Mouse (Mus musculus) testis, adult 2 months (tissue): ENCODE results near the gene Cdh6. TPM values are rescaled to one million over a fixed set of nuclear protein-coding genes. Genes with fewer than 3 reads are reported as not detected.

Experiments
- H3K27ac ChIP-seq: fragments of 200-500 bp; 2 replicates; pipeline ENCODE4 v1.5.1; 2012; ENCODE audit warnings: low read depth, low read length; ENCODE audit not compliant: control insufficient read depth, insufficient read depth
- H3K27me3 ChIP-seq: fragments of 200-500 bp; 2 replicates; pipeline ENCODE4 v1.6.1; 2012; ENCODE audit warnings: mild to moderate bottlenecking, low read length, moderate library complexity; ENCODE audit not compliant: control insufficient read depth, insufficient read depth
- H3K36me3 ChIP-seq: fragments of 200-500 bp; 2 replicates; pipeline ENCODE4 v1.6.1; 2012; ENCODE audit warnings: mild to moderate bottlenecking, low read length; ENCODE audit not compliant: control insufficient read depth, insufficient read depth
- H3K4me1 ChIP-seq: fragments of 200-500 bp; 2 replicates; pipeline ENCODE4 v1.6.1; 2012; ENCODE audit warnings: low read length; ENCODE audit not compliant: control insufficient read depth, insufficient read depth
- H3K4me3 ChIP-seq: fragments of 200-500 bp; 2 replicates; pipeline ENCODE4 v1.5.1; 2012; ENCODE audit warnings: low read depth, mild to moderate bottlenecking, low read length, moderate library complexity, mixed read lengths; ENCODE audit not compliant: control insufficient read depth
- CTCF ChIP-seq: fragments of 200-500 bp; IDR thresholded peaks from 2 replicates; pipeline ENCODE4 v1.5.1; 2012; ENCODE audit warnings: low read depth, mild to moderate bottlenecking, inconsistent platforms, low read length, moderate library complexity; ENCODE audit not compliant: control insufficient read depth, insufficient read depth, insufficient replicate concordance
- POLR2A ChIP-seq: fragments of 200-500 bp; IDR thresholded peaks from 2 replicates; pipeline ENCODE4 v1.6.1; 2012; ENCODE audit warnings: low read depth, mild to moderate bottlenecking, inconsistent platforms, low read length, moderate library complexity; ENCODE audit not compliant: control insufficient read depth
- polyA plus RNA-seq: library from polyadenylated mRNA; depleted of rRNA; stranded (reverse); fragments of >200 nt; gene quantifications from 2 replicates; pipeline ENCODE4 v1.2.3, GENCODE M21; 2012

The Cdh6 gene
- polyA plus RNA-seq, 1 experiment = 0.06 TPM

DNA sequence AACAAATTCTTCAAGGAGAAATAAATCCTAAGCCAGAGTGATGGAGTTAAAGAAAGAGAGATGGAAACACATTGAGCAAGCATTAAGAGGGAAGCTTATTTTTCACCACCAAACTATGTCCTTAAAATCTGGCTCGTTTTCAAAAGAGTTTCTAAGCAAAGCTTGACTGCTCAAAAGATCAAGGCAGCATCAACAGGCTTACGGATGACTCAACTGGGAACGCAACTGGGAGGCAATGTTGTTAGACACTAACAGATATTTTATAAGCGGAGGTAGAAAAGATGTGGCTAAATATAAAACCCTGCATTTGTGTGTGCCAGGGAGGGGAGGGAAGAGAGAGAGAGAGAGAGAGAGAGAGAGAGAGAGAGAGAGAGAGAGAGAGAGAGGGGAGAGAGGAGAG lies 31.5 kb downstream of the Cdh6 start:
- Histone ChIP-seq H3K36me3 (no peaks in the 10 kb centered on the region), H3K27ac (no peak overlapping the region), H3K27me3 (no peaks in the 10 kb centered on the region), H3K4me3 (no peak overlapping the region), H3K4me1 (no peaks in the 10 kb centered on the region)
- no peak for TF ChIP-seq POLR2A
- TF ChIP-seq CTCF = no peak

DNA sequence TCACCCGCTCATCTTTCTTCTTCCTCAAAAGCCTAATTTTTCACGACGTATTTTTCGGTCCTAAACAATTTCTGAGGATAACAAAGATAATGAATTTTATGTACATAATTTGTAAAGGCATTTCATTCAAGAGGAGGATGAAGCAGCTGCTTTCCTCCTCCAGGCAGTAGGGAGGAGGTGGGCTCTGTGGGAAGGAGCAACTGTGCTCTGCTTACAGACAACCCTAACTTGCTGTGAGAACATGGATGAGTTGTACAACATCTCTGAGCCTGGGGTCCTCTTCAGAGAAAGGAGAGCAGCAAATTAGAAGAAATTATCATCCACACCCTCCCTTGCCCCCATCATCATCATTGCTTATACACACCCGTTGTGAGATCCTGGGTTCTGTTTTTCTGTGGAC lies 33.8 kb downstream of the Cdh6 start:
- TF ChIP-seq CTCF (no peak), POLR2A (no peak)
- H3K27ac ChIP-seq = no peak overlapping the region
- no peaks in the 10 kb centered on the region for H3K36me3 ChIP-seq
- no peaks in the 10 kb centered on the region for H3K4me1 ChIP-seq
- H3K27me3 ChIP-seq = no peaks in the 10 kb centered on the region
- H3K4me3 ChIP-seq = no peak overlapping the region

DNA sequence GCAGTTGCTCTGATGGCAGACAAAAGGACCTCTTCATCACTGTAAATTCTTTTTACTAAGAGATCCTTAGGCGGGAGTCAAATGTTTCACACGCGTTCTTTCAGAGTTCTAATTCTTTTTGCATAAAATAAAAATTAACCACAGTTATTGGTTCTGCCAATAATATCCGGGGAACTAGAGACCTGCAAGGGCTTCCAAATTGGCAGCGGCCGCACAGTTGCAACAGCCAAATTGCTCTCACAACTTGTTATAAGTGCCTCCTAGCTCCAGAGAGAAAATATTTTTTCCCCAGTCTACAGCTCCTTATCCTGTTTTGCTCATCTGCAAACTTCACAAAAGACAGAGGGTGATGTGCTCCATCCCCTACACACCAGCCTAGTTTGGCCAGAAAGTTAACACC lies 36.3 kb downstream of the Cdh6 start:
- H3K36me3 ChIP-seq = no peaks in the 10 kb centered on the region
- no peaks in the 10 kb centered on the region for H3K4me1 ChIP-seq
- no peaks in the 10 kb centered on the region for H3K27me3 ChIP-seq
- no peak overlapping the region for H3K4me3 ChIP-seq
- H3K27ac ChIP-seq = no peak overlapping the region
- TF ChIP-seq POLR2A (no peak), CTCF (no peak)

DNA sequence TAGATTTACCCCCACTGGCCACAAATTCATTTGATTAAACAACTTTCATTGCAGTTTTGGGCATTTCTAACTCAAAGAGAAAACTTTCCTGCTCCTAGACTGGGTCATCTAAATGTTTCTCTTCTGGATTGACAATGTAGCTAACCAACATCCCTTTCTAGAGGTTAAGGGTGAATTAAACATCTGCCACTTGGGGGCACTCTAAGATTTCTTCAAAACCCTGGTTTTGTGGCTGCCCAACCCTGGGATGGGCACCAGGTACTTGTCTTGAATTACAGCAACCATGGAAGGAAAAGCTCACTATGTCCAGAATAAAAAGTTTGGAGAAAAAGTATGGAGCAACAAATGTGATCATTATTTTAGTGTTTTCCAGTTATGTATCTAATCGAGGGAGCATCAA lies 39.4 kb downstream of the Cdh6 start:
- Histone ChIP-seq H3K27ac (no peak overlapping the region), H3K4me1 (no peaks in the 10 kb centered on the region), H3K27me3 (no peaks in the 10 kb centered on the region), H3K4me3 (no peak overlapping the region), H3K36me3 (no peaks in the 10 kb centered on the region)
- TF ChIP-seq POLR2A (no peak), CTCF (no peak)

DNA sequence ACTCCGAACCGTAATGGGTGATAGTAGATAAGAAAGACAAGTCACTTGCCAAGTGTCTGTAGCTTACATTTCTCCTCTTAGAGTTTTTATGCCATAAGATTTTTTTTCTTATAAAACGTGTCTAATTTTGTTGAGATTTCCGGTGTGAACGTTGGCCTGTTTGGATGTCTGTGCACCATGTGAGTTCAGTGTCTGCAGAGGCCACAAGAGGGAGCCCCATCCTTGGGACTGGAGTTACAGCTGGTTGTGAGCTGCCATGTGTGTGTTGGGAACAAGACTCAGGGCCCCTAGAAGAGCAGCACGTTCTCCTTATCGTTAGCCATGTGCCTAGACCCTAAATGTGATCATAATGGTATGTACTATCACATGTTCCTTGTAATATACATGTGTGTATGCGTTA lies 40.1 kb downstream of the Cdh6 start:
- no peaks in the 10 kb centered on the region for H3K4me1 ChIP-seq
- TF ChIP-seq CTCF (0 out of 2 replicates have a peak, but pooled peaks have one; percentile 10), POLR2A (no peak)
- H3K27ac ChIP-seq = no peak overlapping the region
- H3K27me3 ChIP-seq = no peaks in the 10 kb centered on the region
- H3K36me3 ChIP-seq = no peaks in the 10 kb centered on the region
- H3K4me3 ChIP-seq = no peak overlapping the region

DNA sequence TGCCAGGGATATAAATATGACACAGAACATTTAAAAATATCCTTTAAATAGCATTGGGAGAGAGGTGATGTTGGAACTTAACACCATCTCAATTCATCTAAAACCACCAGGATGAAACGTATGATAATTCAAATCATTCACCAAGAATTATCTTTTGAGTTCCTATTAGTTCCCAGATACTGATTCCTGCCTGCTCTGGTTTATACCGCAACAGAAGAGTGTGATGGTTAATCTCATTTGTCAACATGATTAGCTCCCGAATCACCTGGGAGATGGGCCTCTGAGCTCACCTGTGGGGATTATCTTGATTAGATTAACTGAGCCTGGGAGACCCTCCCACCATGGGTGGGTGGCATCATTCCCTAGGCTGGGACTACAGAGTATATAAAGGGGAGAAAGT lies 41.0 kb downstream of the Cdh6 start:
- no peaks in the 10 kb centered on the region for H3K27me3 ChIP-seq
- H3K36me3 ChIP-seq = no peaks in the 10 kb centered on the region
- TF ChIP-seq CTCF (no peak), POLR2A (no peak)
- H3K4me3 ChIP-seq = no peak overlapping the region
- H3K27ac ChIP-seq = no peak overlapping the region
- no peaks in the 10 kb centered on the region for H3K4me1 ChIP-seq

DNA sequence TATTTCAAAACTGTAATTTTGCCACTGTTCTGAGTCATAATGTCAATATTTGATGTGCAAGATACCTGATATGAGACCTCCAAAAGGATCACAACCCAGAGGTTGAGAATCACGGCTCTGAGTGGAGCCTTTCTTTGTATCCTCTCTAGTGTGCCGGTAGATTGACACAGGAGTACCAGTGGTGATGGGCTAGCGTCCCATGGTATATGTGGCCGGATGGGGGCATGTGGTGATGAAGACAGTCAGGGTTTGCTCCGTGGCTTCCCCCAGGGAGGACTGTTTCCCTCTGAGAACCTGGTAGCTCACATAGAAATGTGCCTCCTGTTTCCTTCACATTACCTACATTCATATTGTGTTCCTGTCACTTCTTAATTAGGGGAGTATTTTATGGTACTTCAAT lies 43.2 kb downstream of the Cdh6 start:
- Histone ChIP-seq H3K27me3 (no peaks in the 10 kb centered on the region), H3K4me3 (no peak overlapping the region), H3K27ac (no peak overlapping the region), H3K4me1 (no peaks in the 10 kb centered on the region), H3K36me3 (no peaks in the 10 kb centered on the region)
- TF ChIP-seq POLR2A (no peak), CTCF (no peak)

DNA sequence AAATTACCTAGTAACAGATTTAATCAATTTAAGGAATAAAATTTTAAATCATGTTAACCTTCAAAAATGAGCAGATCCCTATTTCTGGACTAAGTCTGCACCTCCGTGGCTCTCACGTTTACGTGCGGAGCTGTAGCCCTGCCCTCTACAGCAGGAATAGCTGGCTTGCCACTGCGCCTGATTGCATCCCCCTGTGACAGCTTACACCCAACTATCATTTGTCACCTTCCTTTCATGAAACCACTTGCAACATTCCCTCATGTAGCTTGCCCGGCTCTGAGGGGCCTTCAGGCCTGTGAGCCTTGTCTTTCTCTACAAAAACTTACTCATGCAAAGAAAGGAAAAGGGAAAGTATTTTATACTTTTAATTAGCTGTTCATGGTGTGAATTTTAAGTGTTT lies 73.1 kb downstream of the Cdh6 start:
- no peak overlapping the region for H3K4me3 ChIP-seq
- TF ChIP-seq POLR2A (no peak), CTCF (no peak)
- no peaks in the 10 kb centered on the region for H3K27me3 ChIP-seq
- no peaks in the 10 kb centered on the region for H3K36me3 ChIP-seq
- H3K4me1 ChIP-seq = no peaks in the 10 kb centered on the region
- H3K27ac ChIP-seq = no peak overlapping the region
